Mouse (Mus musculus): ENCODE measurements at regions not wholly inside any gene's neighbourhood (a gene's known extent, or its start where the extent isn't known, plus 50 kb on each side); places are given as distances from the start of the nearest gene placed in this dataset.
A peak's percentile ranks its signal among the peaks of the same experiment; 100 is the strongest.

DNA sequence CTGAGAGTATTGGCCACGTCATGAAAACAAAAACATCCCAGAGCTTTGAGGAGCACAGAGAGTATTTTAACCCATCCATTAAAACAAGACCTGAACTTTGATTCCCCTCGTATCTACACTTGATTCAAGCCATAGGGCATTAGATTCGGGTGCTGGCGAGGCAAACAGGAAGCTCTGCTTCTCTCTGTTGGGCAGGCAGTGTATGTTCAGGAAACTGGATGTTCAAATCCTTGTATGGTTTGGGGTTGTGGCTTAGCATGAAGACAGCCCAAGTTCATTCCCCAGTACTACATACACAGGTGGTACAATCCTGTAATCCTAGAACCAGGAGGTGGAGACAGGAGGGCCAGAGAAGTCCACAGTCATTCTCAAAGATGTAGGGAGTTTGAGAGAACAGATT lies 130.6 kb upstream of the Klf12 start:
- no peaks in the 10 kb centered on the region for H3K4me1 ChIP-seq (ENCODE audit: control insufficient read depth, insufficient read depth, low read length)
- no peaks in the 10 kb centered on the region for H3K9me3 ChIP-seq (replicated peaks; ENCODE audit: control insufficient read depth, low read length, poor library complexity, severe bottlenecking)
- ATAC-seq: no peak
- H3K27me3 ChIP-seq (ENCODE audit: control insufficient read depth, insufficient read depth, low read depth, low read length): no peaks in the 10 kb centered on the region
- no peak overlapping the region for H3K4me3 ChIP-seq (ENCODE audit: low read depth, low read length)
- H3K36me3 ChIP-seq (ENCODE audit: control insufficient read depth, insufficient read depth, low read length): no peaks in the 10 kb centered on the region
- H3K4me2 ChIP-seq (ENCODE audit: low read length): no peak overlapping the region
- H3K27ac ChIP-seq (ENCODE audit: low read length): no peak overlapping the region
- WGBS: 73% methylated on average over 4 of the region's 4 CpGs
- no peak overlapping the region for H3K9ac ChIP-seq (ENCODE audit: low read depth, low read length)

DNA sequence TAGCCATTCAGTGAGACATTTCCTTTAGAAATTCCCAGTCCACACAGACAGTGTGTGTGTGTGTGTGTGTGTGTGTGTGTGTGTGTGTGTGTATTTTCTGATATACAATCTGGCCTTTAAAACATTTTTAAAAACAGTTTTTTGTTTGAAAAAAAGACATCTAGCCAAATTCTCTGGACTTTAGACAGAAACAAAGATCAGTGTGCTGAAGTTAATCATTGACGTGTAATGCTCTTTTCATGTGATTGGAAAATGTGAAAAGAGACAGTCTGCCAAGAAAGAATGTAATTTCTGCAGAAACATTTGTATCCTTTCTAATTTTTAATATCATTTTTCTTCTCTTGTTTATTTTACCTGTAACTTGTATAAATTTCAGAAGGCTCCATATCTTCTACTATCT lies 127.7 kb upstream of the Klf12 start:
- Histone ChIP-seq H3K9ac (ENCODE audit: low read depth, low read length) (no peak overlapping the region), H3K4me3 (ENCODE audit: low read depth, low read length) (no peak overlapping the region), H3K4me2 (ENCODE audit: low read length) (no peak overlapping the region), H3K4me1 (ENCODE audit: control insufficient read depth, insufficient read depth, low read length) (no peaks in the 10 kb centered on the region), H3K36me3 (ENCODE audit: control insufficient read depth, insufficient read depth, low read length) (no peaks in the 10 kb centered on the region), H3K27me3 (ENCODE audit: control insufficient read depth, insufficient read depth, low read depth, low read length) (no peaks in the 10 kb centered on the region), H3K27ac (ENCODE audit: low read length) (no peak overlapping the region), H3K9me3 (replicated peaks; ENCODE audit: control insufficient read depth, low read length, poor library complexity, severe bottlenecking) (no peaks in the 10 kb centered on the region)
- no peak for ATAC-seq
- WGBS: 88% methylated on average over 1 of the region's 1 CpGs

DNA sequence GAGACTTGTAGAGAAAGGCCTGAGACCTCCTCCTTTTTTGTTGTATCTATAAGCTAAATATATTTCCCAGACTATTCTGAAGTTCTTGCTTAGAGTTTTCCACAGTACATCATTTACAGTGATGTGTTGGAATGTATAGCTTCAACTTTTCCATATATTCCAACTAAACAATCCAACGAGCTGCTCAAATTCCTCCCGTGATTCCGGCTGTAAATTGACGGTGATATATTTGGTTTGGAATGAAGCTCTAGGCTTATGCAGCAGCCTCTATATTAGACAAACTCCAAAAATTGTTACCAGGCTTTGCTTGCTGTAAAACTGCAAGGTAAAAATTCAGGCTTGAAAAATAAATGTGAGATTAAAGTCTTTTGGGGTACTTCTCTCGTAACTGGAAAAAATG lies 112.7 kb upstream of the Klf12 start:
- WGBS: 96% methylated on average over 5 of the region's 5 CpGs

DNA sequence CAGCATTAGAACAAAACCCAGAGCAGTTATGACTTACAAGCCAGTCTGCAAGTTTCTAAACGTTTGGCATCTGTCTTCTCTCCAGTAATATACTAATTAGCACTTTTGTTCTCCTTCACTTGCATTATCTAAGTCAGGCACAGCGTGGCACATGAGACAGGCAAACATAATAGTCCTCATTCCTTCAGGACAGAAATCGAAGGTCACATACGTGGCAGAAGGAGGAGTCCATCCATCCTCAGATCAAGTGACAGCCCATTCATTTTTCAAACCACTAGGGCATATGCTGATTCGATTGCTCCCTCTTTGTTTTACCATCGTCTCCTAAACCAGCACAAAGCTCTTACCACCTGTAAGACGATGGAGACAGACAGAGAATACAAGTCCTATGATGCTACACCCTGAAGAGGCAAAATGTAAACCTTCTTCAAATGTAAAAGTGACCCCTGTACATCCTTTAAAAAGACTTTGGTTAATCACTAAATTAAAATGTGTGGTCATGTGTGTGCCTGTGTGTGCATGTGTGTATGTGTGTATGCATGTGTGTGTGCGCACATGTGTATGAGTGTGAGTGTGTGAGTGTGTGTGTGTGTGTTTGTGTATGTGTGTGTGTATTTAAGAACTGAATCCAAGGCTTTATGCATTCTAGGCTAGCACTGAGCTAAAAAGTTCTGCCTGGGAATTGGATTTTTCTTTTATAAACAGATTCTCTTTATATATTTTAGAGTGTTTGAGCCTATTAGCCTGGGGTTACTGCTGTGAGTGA lies 90.9 kb upstream of the Klf12 start:
- H3K4me3 ChIP-seq (ENCODE audit: low read depth, low read length): peak overlapping the region; percentile 20
- ATAC-seq: peak; percentile 85
- 19% methylated on average over 8 of the region's 8 CpGs for WGBS
- peak overlapping the region; percentile 43 for H3K27ac ChIP-seq (ENCODE audit: low read length)
- peaks cover 11% of the 10 kb centered on the region; the same call in 1 of the 2 replicates for H3K4me1 ChIP-seq (ENCODE audit: control insufficient read depth, insufficient read depth, low read length)
- H3K36me3 ChIP-seq (ENCODE audit: control insufficient read depth, insufficient read depth, low read length): no peaks in the 10 kb centered on the region
- H3K9ac ChIP-seq (ENCODE audit: low read depth, low read length): peak overlapping the region; percentile 42
- no peaks in the 10 kb centered on the region for H3K9me3 ChIP-seq (replicated peaks; ENCODE audit: control insufficient read depth, low read length, poor library complexity, severe bottlenecking)
- no peaks in the 10 kb centered on the region for H3K27me3 ChIP-seq (ENCODE audit: control insufficient read depth, insufficient read depth, low read depth, low read length)
- peak overlapping the region; percentile 50 for H3K4me2 ChIP-seq (ENCODE audit: low read length)

More for the DNA sequence above, 112.7 kb upstream of the Klf12 start:
- no peak for ATAC-seq
- H3K4me3 ChIP-seq (ENCODE audit: low read depth, low read length): no peak overlapping the region
- H3K4me1 ChIP-seq (ENCODE audit: control insufficient read depth, insufficient read depth, low read length): no peaks in the 10 kb centered on the region
- H3K36me3 ChIP-seq (ENCODE audit: control insufficient read depth, insufficient read depth, low read length): no peaks in the 10 kb centered on the region
- H3K4me2 ChIP-seq (ENCODE audit: low read length): no peak overlapping the region
- no peaks in the 10 kb centered on the region for H3K27me3 ChIP-seq (ENCODE audit: control insufficient read depth, insufficient read depth, low read depth, low read length)
- H3K9ac ChIP-seq (ENCODE audit: low read depth, low read length): no peak overlapping the region
- no peak overlapping the region for H3K27ac ChIP-seq (ENCODE audit: low read length)
- no peaks in the 10 kb centered on the region for H3K9me3 ChIP-seq (replicated peaks; ENCODE audit: control insufficient read depth, low read length, poor library complexity, severe bottlenecking)

DNA sequence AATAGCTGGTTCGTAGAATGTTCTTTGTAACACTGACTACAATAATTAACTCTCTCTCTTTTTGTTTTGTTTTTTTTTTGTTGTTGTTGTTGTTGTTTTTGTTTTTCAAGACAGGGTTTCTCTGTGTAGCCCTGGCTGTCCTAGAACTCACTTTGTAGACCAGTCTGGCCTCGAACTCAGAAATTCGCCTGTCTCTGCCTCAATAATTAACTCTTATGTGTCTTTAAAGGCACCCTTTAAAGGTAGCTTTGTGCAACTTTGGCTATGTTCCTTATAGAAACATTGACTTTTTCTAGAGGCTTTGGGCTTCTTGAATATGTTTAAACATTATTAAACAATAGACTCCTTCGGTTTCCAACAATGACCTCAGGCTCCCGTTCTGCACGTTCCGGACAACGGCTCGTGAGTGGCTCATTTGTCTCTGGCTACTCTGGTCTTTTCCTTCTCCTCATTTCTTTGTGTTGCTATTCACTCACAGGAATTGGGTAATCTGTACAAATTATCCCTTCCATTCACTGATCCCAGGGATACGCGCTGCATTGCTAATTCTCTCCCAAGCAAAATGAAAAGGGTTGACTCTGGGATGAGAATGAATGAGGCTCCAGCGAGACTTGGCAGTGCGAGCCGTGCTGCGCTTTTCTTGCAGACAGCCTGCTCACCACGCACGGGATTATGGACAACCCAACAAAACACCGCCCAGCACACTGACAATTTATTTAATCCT lies 90.2 kb upstream of the Klf12 start:
- Histone ChIP-seq H3K4me2 (ENCODE audit: low read length) (peak overlapping the region; percentile 50), H3K4me1 (ENCODE audit: control insufficient read depth, insufficient read depth, low read length) (peaks cover 11% of the 10 kb centered on the region; the same call in 1 of the 2 replicates), H3K27ac (ENCODE audit: low read length) (peak overlapping the region; percentile 43), H3K4me3 (ENCODE audit: low read depth, low read length) (peak overlapping the region; percentile 20), H3K9ac (ENCODE audit: low read depth, low read length) (peak overlapping the region; percentile 42), H3K9me3 (replicated peaks; ENCODE audit: control insufficient read depth, low read length, poor library complexity, severe bottlenecking) (no peaks in the 10 kb centered on the region), H3K27me3 (ENCODE audit: control insufficient read depth, insufficient read depth, low read depth, low read length) (no peaks in the 10 kb centered on the region), H3K36me3 (ENCODE audit: control insufficient read depth, insufficient read depth, low read length) (no peaks in the 10 kb centered on the region)
- ATAC-seq: peak; percentile 95
- 14% methylated on average over 18 of the region's 18 CpGs for WGBS

DNA sequence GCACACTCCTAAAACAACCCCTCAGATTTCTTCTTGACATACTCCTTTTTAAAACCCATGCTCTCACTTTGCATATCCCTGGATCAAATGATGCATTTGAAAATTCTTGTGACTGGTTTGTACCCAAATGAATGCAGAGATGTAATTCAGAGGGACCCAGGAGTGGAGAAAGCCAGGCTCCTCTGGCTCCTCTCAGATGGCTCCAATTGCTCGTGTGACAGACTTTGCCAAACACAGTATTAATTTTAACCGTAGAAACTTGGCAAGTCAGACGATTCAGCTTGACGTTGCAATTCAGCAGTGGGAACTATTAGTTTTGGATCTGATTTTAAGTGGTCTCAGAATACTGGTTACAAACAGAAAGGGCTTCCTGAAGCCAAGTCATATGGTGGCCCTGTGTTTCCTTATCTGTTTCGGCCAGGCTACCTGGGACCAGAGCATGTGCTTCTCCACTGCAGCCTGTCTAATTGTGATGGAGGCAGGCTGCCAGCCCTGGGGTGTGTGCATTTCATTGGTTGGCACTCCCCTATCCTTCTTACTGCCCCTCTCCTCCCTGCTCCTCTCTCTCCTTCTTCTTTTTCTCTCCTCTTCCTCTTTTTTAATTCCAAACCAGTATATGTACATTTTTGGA lies 81.9 kb upstream of the Klf12 start:
- ATAC-seq: no peak
- WGBS: 75% methylated on average over 5 of the region's 5 CpGs
- H3K27ac ChIP-seq (ENCODE audit: low read length): no peak overlapping the region

DNA sequence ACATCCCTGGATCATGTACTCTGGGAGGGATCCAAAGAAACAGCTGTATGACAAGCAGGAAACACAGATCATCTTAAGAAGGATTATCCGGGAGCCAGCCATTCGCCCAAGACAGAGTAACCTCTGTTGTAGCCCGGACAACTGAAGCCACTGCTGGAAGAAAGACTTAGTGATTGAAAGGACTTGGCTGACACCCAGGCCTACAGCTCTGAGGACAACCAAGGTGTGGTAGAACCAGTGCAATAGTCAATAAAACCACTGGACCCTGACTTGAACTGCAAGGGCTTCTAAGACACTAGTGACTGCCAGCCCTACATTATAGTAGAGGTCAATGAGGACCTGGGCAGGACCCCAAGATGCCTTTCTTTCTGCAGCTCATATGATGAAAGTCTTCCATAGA lies 78.3 kb upstream of the Klf12 start:
- no peak overlapping the region for H3K4me2 ChIP-seq (ENCODE audit: low read length)
- no peaks in the 10 kb centered on the region for H3K4me1 ChIP-seq (ENCODE audit: control insufficient read depth, insufficient read depth, low read length)
- no peaks in the 10 kb centered on the region for H3K27me3 ChIP-seq (ENCODE audit: control insufficient read depth, insufficient read depth, low read depth, low read length)
- H3K36me3 ChIP-seq (ENCODE audit: control insufficient read depth, insufficient read depth, low read length): no peaks in the 10 kb centered on the region
- 54% methylated on average over 3 of the region's 3 CpGs for WGBS
- no peak overlapping the region for H3K4me3 ChIP-seq (ENCODE audit: low read depth, low read length)
- H3K9me3 ChIP-seq (replicated peaks; ENCODE audit: control insufficient read depth, low read length, poor library complexity, severe bottlenecking): no peaks in the 10 kb centered on the region
- ATAC-seq: no peak
- H3K9ac ChIP-seq (ENCODE audit: low read depth, low read length): no peak overlapping the region
- no peak overlapping the region for H3K27ac ChIP-seq (ENCODE audit: low read length)

More for the DNA sequence above, 81.9 kb upstream of the Klf12 start:
- Histone ChIP-seq H3K4me1 (ENCODE audit: control insufficient read depth, insufficient read depth, low read length) (no peaks in the 10 kb centered on the region), H3K9me3 (replicated peaks; ENCODE audit: control insufficient read depth, low read length, poor library complexity, severe bottlenecking) (no peaks in the 10 kb centered on the region), H3K4me3 (ENCODE audit: low read depth, low read length) (no peak overlapping the region), H3K36me3 (ENCODE audit: control insufficient read depth, insufficient read depth, low read length) (no peaks in the 10 kb centered on the region), H3K27me3 (ENCODE audit: control insufficient read depth, insufficient read depth, low read depth, low read length) (no peaks in the 10 kb centered on the region), H3K4me2 (ENCODE audit: low read length) (no peak overlapping the region), H3K9ac (ENCODE audit: low read depth, low read length) (no peak overlapping the region)

DNA sequence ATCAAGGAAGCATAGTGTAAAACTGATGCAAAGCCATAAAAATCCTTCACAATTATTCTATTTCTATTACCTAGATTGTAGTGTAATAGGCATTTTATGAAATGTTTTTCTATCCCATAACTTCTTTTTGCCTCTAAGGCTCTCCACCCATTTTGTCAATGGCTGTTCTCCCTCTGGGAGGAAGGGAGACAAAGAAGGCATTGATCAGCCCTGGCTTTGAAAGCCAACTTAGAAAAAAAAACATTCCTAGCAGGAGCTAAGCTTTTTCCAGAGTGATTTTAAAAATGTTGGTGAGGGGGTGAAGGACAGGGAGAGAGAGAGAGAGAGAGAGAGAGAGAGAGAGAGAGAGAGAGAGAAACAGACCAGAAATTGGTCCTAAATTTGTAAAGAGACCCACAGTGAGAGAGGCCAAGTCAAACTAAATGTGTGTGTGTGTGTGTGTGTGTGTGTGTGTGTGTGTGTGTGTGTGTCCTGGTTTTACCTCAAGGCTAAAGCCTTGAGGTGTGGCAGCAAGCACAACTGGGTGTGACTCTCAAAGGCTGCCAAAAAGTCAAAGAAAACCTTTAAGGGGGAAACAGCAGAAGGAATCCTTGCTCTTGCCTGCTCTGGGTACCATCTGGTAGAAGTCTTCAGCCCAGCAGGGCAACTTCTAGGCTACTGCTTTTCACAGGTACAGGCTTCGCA lies 77.0 kb upstream of the Klf12 start:
- H3K9ac ChIP-seq (ENCODE audit: low read depth, low read length): no peak overlapping the region
- H3K27ac ChIP-seq (ENCODE audit: low read length): no peak overlapping the region
- no peaks in the 10 kb centered on the region for H3K27me3 ChIP-seq (ENCODE audit: control insufficient read depth, insufficient read depth, low read depth, low read length)
- no peak overlapping the region for H3K4me2 ChIP-seq (ENCODE audit: low read length)
- WGBS: 91% methylated on average over 1 of the region's 1 CpGs
- H3K9me3 ChIP-seq (replicated peaks; ENCODE audit: control insufficient read depth, low read length, poor library complexity, severe bottlenecking): no peaks in the 10 kb centered on the region
- no peaks in the 10 kb centered on the region for H3K4me1 ChIP-seq (ENCODE audit: control insufficient read depth, insufficient read depth, low read length)
- ATAC-seq: no peak
- no peaks in the 10 kb centered on the region for H3K36me3 ChIP-seq (ENCODE audit: control insufficient read depth, insufficient read depth, low read length)
- no peak overlapping the region for H3K4me3 ChIP-seq (ENCODE audit: low read depth, low read length)

Data from midbrain, embryonic 16.5 days (tissue).